Mouse (Mus musculus) heart, embryonic 16.5 days (tissue): ENCODE data around the gene Rnf10. TPM values are rescaled to one million over a fixed set of nuclear protein-coding genes. Genes with fewer than 3 reads are reported as not detected.

ENCODE experiments used
- ATAC-seq: fragments of 200-750 bp; cut with Nextera tagmentation; replicated peaks from 2 replicates; pipeline ENCODE4 v1.8.0; 2017; ENCODE audit warnings: moderate number of reproducible peaks; ENCODE audit not compliant: insufficient read depth, low FRiP score; ENCODE audit errors: extremely low read depth
- H3K27ac ChIP-seq: fragments of 300-500 bp; sonication (generic); 2 replicates; pipeline ENCODE4 v1.5.1; 2014; ENCODE audit warnings: mild to moderate bottlenecking, low read length, control low read depth, moderate library complexity
- H3K27me3 ChIP-seq: fragments of 300-500 bp; sonication (generic); 2 replicates; pipeline ENCODE4 v1.6.1; 2014; ENCODE audit warnings: low read length, mixed read lengths; ENCODE audit not compliant: control insufficient read depth, insufficient read depth
- H3K36me3 ChIP-seq: fragments of 300-500 bp; sonication (generic); 2 replicates; pipeline ENCODE4 v1.6.1; 2014; ENCODE audit not compliant: control insufficient read depth, insufficient read depth
- H3K4me1 ChIP-seq: fragments of 300-500 bp; sonication (generic); 2 replicates; pipeline ENCODE4 v1.6.1; 2014; ENCODE audit warnings: low read length, mixed read lengths; ENCODE audit not compliant: control insufficient read depth, insufficient read depth
- H3K4me2 ChIP-seq: fragments of 300-500 bp; sonication (generic); 2 replicates; pipeline ENCODE4 v1.6.1; 2014; ENCODE audit warnings: low read depth, mild to moderate bottlenecking, control low read depth, low read length
- H3K4me3 ChIP-seq: fragments of 300-500 bp; sonication (generic); 2 replicates; pipeline ENCODE4 v1.5.1; 2014; ENCODE audit warnings: mild to moderate bottlenecking, control low read depth, low read length
- H3K9ac ChIP-seq: fragments of 300-500 bp; sonication (generic); 2 replicates; pipeline ENCODE4 v1.6.1; 2014; ENCODE audit warnings: low read length, control low read depth
- H3K9me3 ChIP-seq: fragments of 300-500 bp; sonication (generic); replicated peaks from 2 replicates; pipeline ENCODE4 v1.6.1; 2016; ENCODE audit warnings: low read length; ENCODE audit not compliant: control insufficient read depth
- WGBS: fragments of 180-500 bp; shearing (Covaris S2); extraction: QIAGEN DNeasy Blood & Tissue Kit; methylation state at CpG from one replicate; pipeline ENCODE4 v1.1.7; 2014; 5-methylcytosine and 5-hydroxymethylcytosine counted together
- polyA plus RNA-seq: library from polyadenylated mRNA; unstranded; fragments of >200 nt; fragmentation: Nextera tagmentation; extraction: Ambion mirVana; gene quantifications from 2 replicates; pipeline ENCODE4 v1.2.1, GENCODE M21; 2015

The Rnf10 gene
- polyA plus RNA-seq, 1 experiment from 2014 or later = 126 TPM

- H3K27ac ChIP-seq = peak overlapping the region; percentile 77
- 0 out of 2 replicates have a peak, but pooled peaks cover 7% of the 10 kb centered on the region for H3K36me3 ChIP-seq
- H3K9ac ChIP-seq = 0 out of 2 replicates have a peak overlapping the region, but pooled peaks have one; percentile 35
- ATAC-seq = no peak
- H3K9me3 ChIP-seq = no peaks in the 10 kb centered on the region
- H3K4me2 ChIP-seq = peak overlapping the region; percentile 49
- WGBS = 32% methylated on average over 3 of the region's 3 CpGs
- H3K4me1 ChIP-seq = peaks cover 58% of the 10 kb centered on the region
- H3K4me3 ChIP-seq = 0 out of 2 replicates have a peak overlapping the region, but pooled peaks have one; percentile 3
- H3K27me3 ChIP-seq = no peaks in the 10 kb centered on the region
These were observed 5.1 kb downstream of the Rnf10 start for GRCm38 (mm10) chr5:115267469-115268045.

- 0 out of 2 replicates have a peak, but pooled peaks cover 7% of the 10 kb centered on the region for H3K36me3 ChIP-seq
- no peak overlapping the region; the same call in 1 of the 2 replicates for H3K4me2 ChIP-seq
- H3K4me3 ChIP-seq = no peak overlapping the region
- 0 out of 2 replicates have a peak, but pooled peaks have one; percentile 45 for ATAC-seq
- peak overlapping the region; percentile 51; the same call in 1 of the 2 replicates for H3K27ac ChIP-seq
- whole genome bisulfite sequencing = 40% methylated on average over 8 of the region's 8 CpGs
- H3K4me1 ChIP-seq = peaks cover 58% of the 10 kb centered on the region
- no peak overlapping the region for H3K9ac ChIP-seq
- H3K27me3 ChIP-seq = no peaks in the 10 kb centered on the region
- H3K9me3 ChIP-seq = no peaks in the 10 kb centered on the region
These were observed 5.8 kb downstream of the Rnf10 start for GRCm38 (mm10) chr5:115266787-115267468.

- Histone ChIP-seq H3K4me2 (no peak overlapping the region), H3K36me3 (0 out of 2 replicates have a peak, but pooled peaks cover 7% of the 10 kb centered on the region), H3K27me3 (no peaks in the 10 kb centered on the region), H3K27ac (peak overlapping the region; percentile 2; the same call in 1 of the 2 replicates), H3K9me3 (no peaks in the 10 kb centered on the region), H3K9ac (no peak overlapping the region), H3K4me3 (no peak overlapping the region), H3K4me1 (peaks cover 56% of the 10 kb centered on the region)
- 77% methylated on average over 5 of the region's 5 CpGs for WGBS
- ATAC-seq = no peak
These were observed 6.4 kb downstream of the Rnf10 start for GRCm38 (mm10) chr5:115266340-115266739.

GRCm38 (mm10) chr5:115262502-115263291 is 10.0 kb downstream of the Rnf10 start:
- ATAC-seq = no peak
- Histone ChIP-seq H3K27ac (no peak overlapping the region), H3K4me1 (peaks cover 22% of the 10 kb centered on the region), H3K9ac (no peak overlapping the region), H3K36me3 (peaks cover 15% of the 10 kb centered on the region), H3K27me3 (no peaks in the 10 kb centered on the region), H3K4me2 (no peak overlapping the region), H3K4me3 (no peak overlapping the region), H3K9me3 (no peaks in the 10 kb centered on the region)
- WGBS = 86% methylated on average over 14 of the region's 14 CpGs

- whole genome bisulfite sequencing = 83% methylated on average over 1 of the region's 1 CpGs
- no peaks in the 10 kb centered on the region for H3K9me3 ChIP-seq
- no peak overlapping the region for H3K4me3 ChIP-seq
- peaks cover 15% of the 10 kb centered on the region for H3K4me1 ChIP-seq
- H3K27ac ChIP-seq = no peak overlapping the region
- H3K27me3 ChIP-seq = no peaks in the 10 kb centered on the region
- no peak overlapping the region for H3K4me2 ChIP-seq
- peaks cover 22% of the 10 kb centered on the region for H3K36me3 ChIP-seq
- ATAC-seq = no peak
- no peak overlapping the region for H3K9ac ChIP-seq
These were observed 10.8 kb downstream of the Rnf10 start for GRCm38 (mm10) chr5:115261880-115262279.

GRCm38 (mm10) chr5:115261141-115261540 is 11.6 kb downstream of the Rnf10 start:
- Histone ChIP-seq H3K9ac (no peak overlapping the region), H3K36me3 (peaks cover 28% of the 10 kb centered on the region), H3K9me3 (no peaks in the 10 kb centered on the region), H3K27ac (no peak overlapping the region), H3K27me3 (no peaks in the 10 kb centered on the region), H3K4me3 (no peak overlapping the region), H3K4me1 (peaks cover 8% of the 10 kb centered on the region), H3K4me2 (no peak overlapping the region)
- WGBS = 87% methylated on average over 8 of the region's 8 CpGs
- no peak for ATAC-seq

- Histone ChIP-seq H3K27ac (no peak overlapping the region), H3K27me3 (no peaks in the 10 kb centered on the region), H3K9me3 (no peaks in the 10 kb centered on the region), H3K36me3 (peaks cover 34% of the 10 kb centered on the region), H3K4me1 (peaks cover 2% of the 10 kb centered on the region; the same call in 1 of the 2 replicates), H3K9ac (no peak overlapping the region), H3K4me3 (no peak overlapping the region), H3K4me2 (no peak overlapping the region)
- ATAC-seq = no peak
- 88% methylated on average over 6 of the region's 6 CpGs for WGBS
These were observed 12.3 kb downstream of the Rnf10 start for GRCm38 (mm10) chr5:115260356-115260755.

GRCm38 (mm10) chr5:115256909-115257546 is 15.7 kb downstream of the Rnf10 start:
- H3K9me3 ChIP-seq = no peaks in the 10 kb centered on the region
- 86% methylated on average over 10 of the region's 10 CpGs for WGBS
- no peak overlapping the region for H3K9ac ChIP-seq
- H3K36me3 ChIP-seq = peaks cover 36% of the 10 kb centered on the region
- H3K4me1 ChIP-seq = no peaks in the 10 kb centered on the region
- ATAC-seq = no peak
- H3K27me3 ChIP-seq = no peaks in the 10 kb centered on the region
- no peak overlapping the region for H3K27ac ChIP-seq
- no peak overlapping the region for H3K4me2 ChIP-seq
- H3K4me3 ChIP-seq = no peak overlapping the region
